Mouse (Mus musculus) heart, postnatal 0 days (tissue): ENCODE measurements around the gene Fam129a. TPM values are rescaled to one million over a fixed set of nuclear protein-coding genes. Genes with fewer than 3 reads are reported as not detected.

Experiments used
- ATAC-seq: fragments of 200-750 bp; cut with Nextera tagmentation; 2 replicates; pipeline ENCODE4 v1.8.0; 2017; ENCODE audit warnings: low read depth, moderate number of reproducible peaks, moderate library complexity; ENCODE audit not compliant: insufficient read depth
- DNase-seq: peaks from one replicate; pipeline ENCODE4 v3.0.0-alpha.2; 2016; ENCODE audit warnings: low spot score
- H3K27ac ChIP-seq: fragments of 300-500 bp; sonication (generic); 2 replicates; pipeline ENCODE4 v1.5.1; 2014; ENCODE audit warnings: low read depth, mild to moderate bottlenecking
- H3K27me3 ChIP-seq: fragments of 300-500 bp; sonication (generic); 2 replicates; pipeline ENCODE4 v1.6.1; 2014; ENCODE audit warnings: low read length, mixed read lengths; ENCODE audit not compliant: control insufficient read depth, insufficient read depth
- H3K36me3 ChIP-seq: fragments of 300-500 bp; sonication (generic); replicated peaks from 2 replicates; pipeline ENCODE4 v1.6.1; 2014; ENCODE audit warnings: low read length, mixed read lengths; ENCODE audit not compliant: control insufficient read depth, insufficient read depth
- H3K4me1 ChIP-seq: fragments of 300-500 bp; sonication (generic); 2 replicates; pipeline ENCODE4 v1.6.1; 2014; ENCODE audit warnings: antibody characterized with exemption; ENCODE audit not compliant: control insufficient read depth, insufficient read depth
- H3K4me2 ChIP-seq: fragments of 300-500 bp; sonication (generic); 2 replicates; pipeline ENCODE4 v1.6.1; 2014; ENCODE audit warnings: low read depth, mild to moderate bottlenecking, low read length, moderate library complexity
- H3K4me3 ChIP-seq: fragments of 300-500 bp; sonication (generic); 2 replicates; pipeline ENCODE4 v1.5.1; 2014; ENCODE audit warnings: low read depth, low read length
- H3K9ac ChIP-seq: fragments of 300-500 bp; sonication (generic); replicated peaks from 2 replicates; pipeline ENCODE4 v1.6.1; 2014; ENCODE audit warnings: low read depth, low read length, mixed read lengths
- H3K9me3 ChIP-seq: fragments of 300-500 bp; sonication (generic); replicated peaks from 2 replicates; pipeline ENCODE4 v1.6.1; 2016; ENCODE audit warnings: low read length; ENCODE audit not compliant: control insufficient read depth
- CTCF ChIP-seq: IDR thresholded peaks from 2 replicates; pipeline ENCODE4 v1.5.1; 2016; ENCODE audit warnings: antibody characterized with exemption, control low read depth, low read depth
- EP300 ChIP-seq: IDR thresholded peaks from 2 replicates; pipeline ENCODE4 v1.6.1; 2016; ENCODE audit warnings: antibody characterized with exemption, low read depth
- WGBS: fragments of 180-500 bp; shearing (Covaris S2); extraction: QIAGEN DNeasy Blood & Tissue Kit; methylation state at CpG from one replicate; pipeline ENCODE4 v1.1.7; 2014; 5-methylcytosine and 5-hydroxymethylcytosine counted together
- polyA plus RNA-seq: library from polyadenylated mRNA; unstranded; fragments of >200 nt; fragmentation: Nextera tagmentation; extraction: Ambion mirVana; gene quantifications from 2 replicates; pipeline ENCODE4 v1.2.1, GENCODE M21; 2015
- total RNA-seq: library from RNA; depleted of rRNA; stranded (reverse); fragments of >200 nt; gene quantifications from 2 replicates; pipeline ENCODE4 v1.2.3, GENCODE M21; 2014; ENCODE audit warnings: low replicate concordance

Gene Fam129a
- total and polyA plus RNA-seq, 2 experiments from 2014 or later: 14.1 to 64.3 TPM

- no peaks in the 10 kb centered on the region for H3K9me3 ChIP-seq
- no peak overlapping the region for H3K27ac ChIP-seq
- H3K4me3 ChIP-seq: no peak overlapping the region
- H3K4me2 ChIP-seq: no peak overlapping the region
- no peaks in the 10 kb centered on the region for H3K4me1 ChIP-seq
- TF ChIP-seq CTCF (no peak), EP300 (no peak)
- H3K27me3 ChIP-seq: no peaks in the 10 kb centered on the region
- peaks cover 21% of the 10 kb centered on the region for H3K36me3 ChIP-seq
- 68% methylated on average over 8 of the region's 8 CpGs for WGBS
- no peak overlapping the region for H3K9ac ChIP-seq
- no peak for DNase-seq
- ATAC-seq: no peak
Measured at GRCm38 (mm10) chr1:151718575-151718974, 147.6 kb downstream of the Fam129a start.

GRCm38 (mm10) chr1:151719911-151720310 lies 148.9 kb downstream of the Fam129a start:
- DNase-seq: no peak

GRCm38 (mm10) chr1:151720566-151720965 lies 149.6 kb downstream of the Fam129a start:
- WGBS: 73% methylated on average over 2 of the region's 2 CpGs
- ATAC-seq (no peak), DNase-seq (no peak)
- Histone ChIP-seq H3K4me2 (no peak overlapping the region), H3K36me3 (peaks cover 21% of the 10 kb centered on the region), H3K4me3 (no peak overlapping the region), H3K4me1 (no peaks in the 10 kb centered on the region), H3K27ac (no peak overlapping the region), H3K9me3 (no peaks in the 10 kb centered on the region), H3K9ac (no peak overlapping the region), H3K27me3 (no peaks in the 10 kb centered on the region)
- TF ChIP-seq CTCF (no peak), EP300 (no peak)

More at GRCm38 (mm10) chr1:151719911-151720310, 148.9 kb downstream of the Fam129a start:
- H3K27ac ChIP-seq: no peak overlapping the region
- no peak overlapping the region for H3K4me2 ChIP-seq
- ATAC-seq: no peak
- H3K9ac ChIP-seq: no peak overlapping the region
- WGBS: 71% methylated on average over 5 of the region's 5 CpGs
- H3K4me1 ChIP-seq: no peaks in the 10 kb centered on the region
- H3K27me3 ChIP-seq: no peaks in the 10 kb centered on the region
- TF ChIP-seq CTCF: no peak
- no peak for TF ChIP-seq EP300
- peaks cover 21% of the 10 kb centered on the region for H3K36me3 ChIP-seq
- H3K4me3 ChIP-seq: no peak overlapping the region
- no peaks in the 10 kb centered on the region for H3K9me3 ChIP-seq

- H3K9ac ChIP-seq: no peak overlapping the region
- H3K9me3 ChIP-seq: no peaks in the 10 kb centered on the region
- TF ChIP-seq CTCF: no peak
- no peak for TF ChIP-seq EP300
- H3K4me1 ChIP-seq: no peaks in the 10 kb centered on the region
- ATAC-seq: no peak
- no peak overlapping the region for H3K4me2 ChIP-seq
- 69% methylated on average over 10 of the region's 10 CpGs for WGBS
- no peak overlapping the region for H3K27ac ChIP-seq
- no peaks in the 10 kb centered on the region for H3K27me3 ChIP-seq
- DNase-seq: no peak
- H3K36me3 ChIP-seq: peaks cover 21% of the 10 kb centered on the region
- H3K4me3 ChIP-seq: no peak overlapping the region
Measured at GRCm38 (mm10) chr1:151721357-151721983, 150.5 kb downstream of the Fam129a start.

- TF ChIP-seq CTCF (no peak), EP300 (no peak)
- no peak overlapping the region for H3K27ac ChIP-seq
- no peak overlapping the region for H3K4me3 ChIP-seq
- no peak for ATAC-seq
- no peak overlapping the region for H3K4me2 ChIP-seq
- H3K27me3 ChIP-seq: no peaks in the 10 kb centered on the region
- no peaks in the 10 kb centered on the region for H3K9me3 ChIP-seq
- WGBS: 79% methylated on average over 4 of the region's 4 CpGs
- H3K9ac ChIP-seq: no peak overlapping the region
- no peaks in the 10 kb centered on the region for H3K4me1 ChIP-seq
- H3K36me3 ChIP-seq: 0 out of 2 replicates have a peak, but pooled peaks cover 3% of the 10 kb centered on the region
- DNase-seq: no peak
Measured at GRCm38 (mm10) chr1:151723771-151724170, 152.8 kb downstream of the Fam129a start.

- H3K27me3 ChIP-seq: no peaks in the 10 kb centered on the region
- no peak for TF ChIP-seq CTCF
- no peak for TF ChIP-seq EP300
- no peaks in the 10 kb centered on the region for H3K36me3 ChIP-seq
- H3K4me3 ChIP-seq: no peak overlapping the region
- no peak overlapping the region for H3K9ac ChIP-seq
- ATAC-seq (no peak), DNase-seq (no peak)
- H3K4me1 ChIP-seq: no peaks in the 10 kb centered on the region
- WGBS: 61% methylated on average over 2 of the region's 2 CpGs
- H3K27ac ChIP-seq: no peak overlapping the region
- H3K4me2 ChIP-seq: no peak overlapping the region
- no peaks in the 10 kb centered on the region for H3K9me3 ChIP-seq
Measured at GRCm38 (mm10) chr1:151725590-151725989, 154.6 kb downstream of the Fam129a start.
